Mouse (Mus musculus) embryonic fibroblast, embryonic 13.5 days (primary cell): Measurements from ENCODE around the gene F11r. TPM values are rescaled to one million over a fixed set of nuclear protein-coding genes. Genes with fewer than 3 reads are reported as not detected.

ENCODE experiments used
- H3K27ac ChIP-seq: 2 replicates; pipeline ENCODE4 v1.5.1; 2012; ENCODE audit warnings: low read length, control low read depth, inconsistent platforms; ENCODE audit not compliant: insufficient read depth
- H3K4me1 ChIP-seq: 2 replicates; pipeline ENCODE4 v1.6.1; 2011; ENCODE audit warnings: low read length; ENCODE audit not compliant: control insufficient read depth, insufficient read depth
- H3K4me3 ChIP-seq: 2 replicates; pipeline ENCODE4 v1.5.1; 2011; ENCODE audit warnings: mild to moderate bottlenecking, control low read depth, low read length; ENCODE audit not compliant: insufficient read depth
- CTCF ChIP-seq: IDR thresholded peaks from 2 replicates; pipeline ENCODE4 v1.5.1; 2011; ENCODE audit warnings: mild to moderate bottlenecking, control low read depth, low read length, moderate library complexity, borderline replicate concordance; ENCODE audit not compliant: insufficient read depth
- POLR2A ChIP-seq: IDR thresholded peaks from 2 replicates; pipeline ENCODE4 v1.6.1; 2011; ENCODE audit warnings: low read depth, mild to moderate bottlenecking, control low read depth, low read length, moderate library complexity
- polyA plus RNA-seq: library from polyadenylated mRNA; stranded (reverse); fragments of >200 nt; gene quantifications from 2 replicates; pipeline ENCODE4 v1.2.4, GENCODE M21; 2011; ENCODE audit warnings: low read depth; ENCODE audit not compliant: missing spikeins, insufficient read length

The F11r gene
- polyA plus RNA-seq, 1 experiment = 7.4 TPM

DNA sequence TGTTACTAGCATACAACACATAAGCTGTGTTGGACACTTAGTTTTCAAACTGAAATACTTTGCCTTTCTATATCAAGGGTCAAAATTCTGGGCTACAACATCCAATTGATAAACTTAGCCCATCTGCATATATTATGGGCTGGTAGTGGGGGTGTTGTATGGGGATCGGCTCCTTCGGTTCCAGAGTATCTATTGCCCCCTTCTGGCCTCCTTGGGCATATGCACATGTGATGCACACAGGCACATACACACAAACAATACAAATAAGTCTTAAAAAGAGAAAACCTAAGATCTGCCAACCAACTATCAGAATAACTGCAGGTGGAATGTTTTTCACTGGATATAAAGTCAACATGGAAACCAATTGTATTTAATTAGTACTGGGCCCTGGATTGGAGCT, 75.9 kb downstream of the F11r start:
- no peak for TF ChIP-seq POLR2A
- no peak for TF ChIP-seq CTCF
- no peak overlapping the region for H3K27ac ChIP-seq
- no peak overlapping the region for H3K4me3 ChIP-seq
- no peaks in the 10 kb centered on the region for H3K4me1 ChIP-seq

DNA sequence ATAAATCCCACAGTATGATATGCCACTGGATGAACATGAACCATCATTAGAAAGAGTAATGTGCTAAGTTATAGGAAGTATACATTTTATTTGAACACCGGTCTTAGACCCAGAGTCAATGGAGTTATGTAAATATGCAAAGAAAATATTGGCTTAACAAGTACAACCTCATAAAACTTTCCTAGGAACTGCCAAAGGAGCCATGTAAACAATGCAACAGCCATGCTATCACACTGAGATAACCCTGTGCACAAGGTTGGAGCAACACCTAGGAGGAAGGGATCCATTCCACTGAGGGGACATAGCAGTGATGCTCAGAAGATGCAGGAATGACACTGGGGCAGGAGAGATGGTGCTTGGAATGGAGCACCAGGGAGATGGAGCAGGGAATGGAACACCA, 76.4 kb downstream of the F11r start:
- no peak overlapping the region for H3K27ac ChIP-seq
- no peak for TF ChIP-seq POLR2A
- TF ChIP-seq CTCF = no peak
- no peaks in the 10 kb centered on the region for H3K4me1 ChIP-seq
- H3K4me3 ChIP-seq = no peak overlapping the region

Other genes with a start within 250 kb of the F11r start
- 6.2 and 12.2 TPM in 2 replicates for gene Pcp4l1, start 241.3 kb upstream of the F11r start, polyA plus RNA-seq
- not detected in 2 replicates for gene Nr1i3, start 223.6 kb upstream of the F11r start, polyA plus RNA-seq
- 26.9 and 29.9 TPM in 2 replicates for gene Tomm40l, start 215.0 kb upstream of the F11r start, polyA plus RNA-seq
- 1.2 and 1.3 TPM in 2 replicates for gene Apoa2, start 212.5 kb upstream of the F11r start, polyA plus RNA-seq
- gene Fcer1g, start 203.2 kb upstream of the F11r start, polyA plus RNA-seq = 1.6 and 7.1 TPM in 2 replicates
- 24.3 and 25.8 TPM in 2 replicates for gene Adamts4, start 187.1 kb upstream of the F11r start, polyA plus RNA-seq
- 226 and 234 TPM in 2 replicates for gene Ndufs2, start 186.1 kb upstream of the F11r start, polyA plus RNA-seq
- 53.2 and 55.1 TPM in 2 replicates for gene B4galt3, start 167.2 kb upstream of the F11r start, polyA plus RNA-seq
- 23.9 and 24.3 TPM in 2 replicates for gene Ppox, start 156.3 kb upstream of the F11r start, polyA plus RNA-seq
- 36.8 and 59.0 TPM in 2 replicates for gene Usp21, start 149.5 kb upstream of the F11r start, polyA plus RNA-seq
- 77.8 and 81.9 TPM in 2 replicates for gene Ufc1, start 142.5 kb upstream of the F11r start, polyA plus RNA-seq
- 43.1 and 53.2 TPM in 2 replicates for gene Dedd, start 108.4 kb upstream of the F11r start, polyA plus RNA-seq
- 33.6 and 36.9 TPM in 2 replicates for gene Nit1, start 91.9 kb upstream of the F11r start, polyA plus RNA-seq
- gene Pfdn2, start 91.9 kb upstream of the F11r start, polyA plus RNA-seq = 97.0 and 103 TPM in 2 replicates
- not detected in 2 replicates for gene Klhdc9, start 76.7 kb upstream of the F11r start, polyA plus RNA-seq
- gene Nectin4, start 67.4 kb upstream of the F11r start, polyA plus RNA-seq = 0.15 TPM in 1 of 2 replicates, not detected in the other
- 0.47 TPM in 1 of 2 replicates, not detected in the other for gene Arhgap30, start 48.6 kb upstream of the F11r start, polyA plus RNA-seq
- 28.3 and 37.3 TPM in 2 replicates for gene Usf1, start 26.2 kb upstream of the F11r start, polyA plus RNA-seq
- gene Tstd1, start 18.7 kb upstream of the F11r start, polyA plus RNA-seq = 1.9 TPM in 1 of 2 replicates, not detected in the other
- gene Alyref2, start 65.9 kb downstream of the F11r start, polyA plus RNA-seq = 4.0 and 6.1 TPM in 2 replicates
- not detected in 2 replicates for gene Itln1, start 97.8 kb downstream of the F11r start, polyA plus RNA-seq
- gene Cd244a, start 121.7 kb downstream of the F11r start, polyA plus RNA-seq = 0.40 TPM in 1 of 2 replicates, not detected in the other
- gene Ly9, start 169.9 kb downstream of the F11r start, polyA plus RNA-seq = 0.47 TPM in 1 of 2 replicates, not detected in the other
- not detected in 2 replicates for gene Slamf7, start 215.5 kb downstream of the F11r start, polyA plus RNA-seq
- gene Cd48, start 244.5 kb downstream of the F11r start, polyA plus RNA-seq = 1.6 TPM in 1 of 2 replicates, not detected in the other